Mouse (Mus musculus) cerebellum, adult 2 months (tissue): ENCODE data around the gene Gli2.

Experiments used
- CTCF ChIP-seq: fragments of 200-500 bp; IDR thresholded peaks from 2 replicates; pipeline ENCODE4 v1.5.1; 2011; ENCODE audit warnings: low read depth, mild to moderate bottlenecking, control low read depth, low read length, moderate library complexity, borderline replicate concordance; ENCODE audit not compliant: insufficient read depth
- POLR2A ChIP-seq: fragments of 200-500 bp; IDR thresholded peaks from 2 replicates; pipeline ENCODE4 v1.6.1; 2011; ENCODE audit warnings: low read length, control low read depth, borderline replicate concordance; ENCODE audit not compliant: insufficient read depth

- TF ChIP-seq CTCF = no peak
- no peak for TF ChIP-seq POLR2A
Measured at GRCm38 (mm10) chr1:119077933-119078332, 24.5 kb upstream of the Gli2 start.
